In the genomic region with DNA sequence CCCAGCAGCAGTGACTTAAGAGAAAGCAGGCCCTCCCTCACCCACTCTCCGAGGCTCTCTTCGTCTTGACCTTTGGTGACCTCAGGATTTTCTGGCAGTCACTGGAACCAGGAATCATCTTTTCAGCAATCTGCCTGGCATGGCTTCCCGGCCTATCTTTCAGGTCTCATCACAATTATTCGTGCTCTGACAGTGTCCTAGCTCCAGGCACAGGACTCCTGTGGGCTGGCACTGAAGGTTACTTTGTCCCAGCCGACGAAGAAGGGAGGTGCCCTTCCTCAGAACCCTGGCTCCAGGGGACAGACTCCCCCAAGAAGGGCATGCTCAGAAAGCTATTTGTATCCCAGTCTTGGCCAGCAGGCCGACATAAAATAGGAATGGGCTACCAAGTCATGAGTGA, we compare ENCODE assay signal across 30 mouse cellular contexts. TPM values are rescaled to one million over a fixed set of nuclear protein-coding genes. Genes with fewer than 3 reads are reported as not detected.
A peak's percentile ranks its signal among the peaks of the same experiment; 100 is the strongest.
DNase-seq lines count a peak whose midpoint lies in the region; ATAC-seq and TF ChIP-seq lines count a peak whose summit lies in the region.
"Had no signal": no experiment of that assay in that cellular context is flagged by ENCODE, and none has a peak within 500 bp of the region (broad histone marks: within the 10 kb centered on the region; RNA-seq: fewer than 3 reads in every experiment).

No protein-coding gene starts in this region.

- TF ChIP-seq POLR2A in cerebellum, adult 2 months (IDR thresholded peaks at IDR 0.05; ENCODE audit: borderline replicate concordance, insufficient read depth, low read length), result no peak
- TF ChIP-seq POLR2A in cortical plate, adult 2 months (IDR thresholded peaks at IDR 0.05; ENCODE audit: extremely low read depth, insufficient read depth, low read length), result no peak

- no peak for TF ChIP-seq CTCF in cerebellum, adult 2 months (IDR thresholded peaks at IDR 0.05; ENCODE audit: borderline replicate concordance, insufficient read depth, low read depth, low read length)
- no peak for TF ChIP-seq CTCF in forebrain, postnatal 0 days (IDR thresholded peaks at IDR 0.05; ENCODE audit: low read depth)
- TF ChIP-seq CTCF in cortical plate, adult 2 months (IDR thresholded peaks at IDR 0.05; ENCODE audit: extremely low read depth, insufficient read depth, low read length), result no peak

- H3K9ac ChIP-seq in forebrain, embryonic 14.5 days (ENCODE audit: low read length), result no peak overlapping the region
- H3K9ac ChIP-seq in forebrain, postnatal 0 days, result no peak overlapping the region
- H3K9ac ChIP-seq: embryonic facial prominence, embryonic 13.5 days; heart, embryonic 13.5 days; hindbrain, embryonic 12.5 days; limb, embryonic 12.5 days; liver, postnatal 0 days; neural tube, embryonic 13.5 days had no signal

- peak overlapping the region; percentile 54 for H3K4me3 ChIP-seq in cerebellum, adult 2 months (replicated peaks; ENCODE audit: insufficient read depth, low read depth, low read length)
- H3K4me3 ChIP-seq in forebrain, embryonic 14.5 days (ENCODE audit: low read depth, low read length), result no peak overlapping the region
- no peak overlapping the region for H3K4me3 ChIP-seq in forebrain, postnatal 0 days (ENCODE audit: low read depth, low read length)
- 0 out of 2 replicates have a peak overlapping the region, but pooled peaks have one; percentile 88 for H3K4me3 ChIP-seq in cortical plate, adult 2 months (ENCODE audit: insufficient read depth, low read length)
- H3K4me3 ChIP-seq: embryonic facial prominence, embryonic 13.5 days; erythroblast, embryonic 14.5 days; heart, adult 2 months; heart, embryonic 13.5 days; hindbrain, embryonic 12.5 days; limb, embryonic 12.5 days; midbrain, embryonic 10.5 days; myocyte; neural tube, embryonic 13.5 days had no signal

- H3K9me3 ChIP-seq in forebrain, embryonic 14.5 days (replicated peaks; ENCODE audit: control insufficient read depth, low read length), result no peaks in the 10 kb centered on the region
- no peaks in the 10 kb centered on the region for H3K9me3 ChIP-seq in forebrain, postnatal 0 days (ENCODE audit: low read length)
- H3K9me3 ChIP-seq: embryonic facial prominence, embryonic 13.5 days; heart, embryonic 13.5 days; hindbrain, embryonic 12.5 days; limb, embryonic 12.5 days; midbrain, embryonic 10.5 days; neural tube, embryonic 13.5 days had no signal

- H3K4me1 ChIP-seq in cerebellum, adult 2 months (ENCODE audit: control insufficient read depth, insufficient read depth, low read length), result peaks cover 36% of the 10 kb centered on the region
- peaks cover 11% of the 10 kb centered on the region for H3K4me1 ChIP-seq in forebrain, embryonic 14.5 days (ENCODE audit: control insufficient read depth, insufficient read depth, low read length)
- H3K4me1 ChIP-seq in forebrain, postnatal 0 days (ENCODE audit: insufficient read depth), result peaks cover 7% of the 10 kb centered on the region; the same call in 1 of the 2 replicates
- peaks cover 3% of the 10 kb centered on the region; the same call in 1 of the 2 replicates for H3K4me1 ChIP-seq in cortical plate, adult 2 months (ENCODE audit: control insufficient read depth, insufficient read depth, low read length)

- peak overlapping the region; percentile 95 for H3K4me2 ChIP-seq in forebrain, embryonic 14.5 days (ENCODE audit: low read length)
- no peak overlapping the region for H3K4me2 ChIP-seq in forebrain, postnatal 0 days (ENCODE audit: low read depth)
- H3K4me2 ChIP-seq: embryonic facial prominence, embryonic 13.5 days; heart, embryonic 13.5 days; hindbrain, embryonic 12.5 days; limb, embryonic 12.5 days; liver, embryonic 11.5 days; neural tube, embryonic 13.5 days had no signal

- H3K36me3 ChIP-seq in forebrain, embryonic 14.5 days (ENCODE audit: control insufficient read depth, insufficient read depth, low read length), result no peaks in the 10 kb centered on the region
- no peaks in the 10 kb centered on the region for H3K36me3 ChIP-seq in forebrain, postnatal 0 days (ENCODE audit: insufficient read depth)
- H3K36me3 ChIP-seq: embryonic facial prominence, embryonic 13.5 days; heart, embryonic 13.5 days; hindbrain, embryonic 12.5 days; limb, embryonic 12.5 days; midbrain, embryonic 10.5 days; neural tube, embryonic 13.5 days had no signal

- ATAC-seq in forebrain, embryonic 14.5 days, result no peak
- no peak for ATAC-seq in forebrain, postnatal 0 days
- ATAC-seq: inflammation-experienced regulatory T-cells, adult 6 months; liver, postnatal 0 days; lung, postnatal 0 days; midbrain, embryonic 16.5 days had no signal

- no peaks in the 10 kb centered on the region for H3K27me3 ChIP-seq in cerebellum, adult 2 months (ENCODE audit: control insufficient read depth, insufficient read depth, low read length)
- H3K27me3 ChIP-seq in forebrain, embryonic 14.5 days (replicated peaks; ENCODE audit: control insufficient read depth, insufficient read depth, low read length), result no peaks in the 10 kb centered on the region
- H3K27me3 ChIP-seq in forebrain, postnatal 0 days (ENCODE audit: insufficient read depth, low read length), result no peaks in the 10 kb centered on the region

- 10% methylated on average over 7 of the region's 7 CpGs for WGBS in cerebellum, adult 2 months
- 46% methylated on average over 7 of the region's 7 CpGs for WGBS in forebrain, embryonic 14.5 days
- WGBS in forebrain, postnatal 0 days, result 48% methylated on average over 7 of the region's 7 CpGs

- peak overlapping the region; percentile 57 for H3K27ac ChIP-seq in cerebellum, adult 2 months (ENCODE audit: insufficient read depth, low read length)
- no peak overlapping the region for H3K27ac ChIP-seq in forebrain, embryonic 14.5 days (ENCODE audit: low read depth, low read length)
- no peak overlapping the region for H3K27ac ChIP-seq in forebrain, postnatal 0 days (ENCODE audit: low read depth, low read length)
- 0 out of 2 replicates have a peak overlapping the region, but pooled peaks have one; percentile 9 for H3K27ac ChIP-seq in cortical plate, adult 2 months (ENCODE audit: insufficient read depth, low read length)
- H3K27ac ChIP-seq: embryonic facial prominence, embryonic 13.5 days; heart, adult 2 months; heart, embryonic 13.5 days; hindbrain, embryonic 12.5 days; kidney, postnatal 0 days; limb, embryonic 12.5 days; midbrain, embryonic 10.5 days; neural tube, embryonic 13.5 days; stomach, postnatal 0 days had no signal

- DNase-seq in cerebellum, adult 2 months, result peak; percentile 42 to 52
- no peak for DNase-seq in cerebellum, adult 11 months
- no peak for DNase-seq in forebrain, embryonic 14.5 days (ENCODE audit: low spot score)
- no peak for DNase-seq in forebrain, postnatal 0 days
- DNase-seq in retina, embryonic 14.5 days (ENCODE audit: low spot score), result peak; percentile 31
- DNase-seq in frontal cortex, postnatal 36 days (ENCODE audit: low spot score in 2 of 2), result no peak
- DNase-seq in layer of hippocampus, adult 8-10 months (ENCODE audit: low spot score in 2 of 2), result no peak
- DNase-seq: adrenal gland, postnatal 10 days; gastrocnemius, postnatal 14 days; heart, adult 2 months; heart, postnatal 14 days; kidney, adult 18-20 months; liver, postnatal 0 days; right cerebral cortex, adult 18-20 months; thymus, postnatal 14 days had no signal

RNA-seq across cellular contexts. Expression of a gene that starts 4.0 kb away (rescaled TPM):
- polyA plus RNA-seq in cerebellum, adult 2 months (2012; rRNA removed), result 70.8 and 85.1 TPM in 2 replicates
- 11.0 and 11.2 TPM in 2 replicates for polyA plus RNA-seq in forebrain, embryonic 14.5 days (2014; fragmentation: Nextera tagmentation; extraction: Ambion mirVana)
- total RNA-seq in forebrain, postnatal 0 days (2014; rRNA removed), result 28.7 and 28.8 TPM in 2 replicates
- polyA plus RNA-seq in forebrain, postnatal 0 days (2015; fragmentation: Nextera tagmentation; extraction: Ambion mirVana), result 5.7 and 6.2 TPM in 2 replicates
- polyA plus RNA-seq in cortical plate, adult 2 months (2012; rRNA removed), result 47.7 and 53.1 TPM in 2 replicates
- total RNA-seq in layer of hippocampus, adult 8-10 months (2022), result 10 to 100 TPM; 40.5 to 49.8 (median 45.6) TPM
- polyA plus RNA-seq: erythroblast, embryonic 14.5 days had no signal

RNA-seq across cellular contexts. Expression of a gene that starts 57.1 kb away (rescaled TPM):
- 63.4 and 64.5 TPM in 2 replicates for polyA plus RNA-seq in cerebellum, adult 2 months (2012; rRNA removed)
- polyA plus RNA-seq in forebrain, embryonic 14.5 days (2014; fragmentation: Nextera tagmentation; extraction: Ambion mirVana), result 68.1 and 95.4 TPM in 2 replicates
- total RNA-seq in forebrain, postnatal 0 days (2014; rRNA removed), result 45.0 and 53.1 TPM in 2 replicates
- polyA plus RNA-seq in forebrain, postnatal 0 days (2015; fragmentation: Nextera tagmentation; extraction: Ambion mirVana), result 75.2 and 82.4 TPM in 2 replicates
- 61.1 and 82.2 TPM in 2 replicates for polyA plus RNA-seq in cortical plate, adult 2 months (2012; rRNA removed)
- total RNA-seq in layer of hippocampus, adult 8-10 months (2022), result 10 to 100 TPM; 39.2 to 46.5 (median 44.4) TPM

Comparison
In these comparisons a context has a peak if more than half of its experiments do, and no peak if none do; other contexts are left out.
1. DNase-seq: peak in cerebellum, adult 2 months (2 of 2) and retina, embryonic 14.5 days (single experiment); none in cerebellum, adult 11 months (single experiment), forebrain, embryonic 14.5 days (single experiment), forebrain, postnatal 0 days (single experiment), frontal cortex, postnatal 36 days (0 of 2) and layer of hippocampus, adult 8-10 months (0 of 2).
2. H3K27ac ChIP-seq: peak in cerebellum, adult 2 months (single experiment) and cortical plate, adult 2 months (single experiment); none in forebrain, embryonic 14.5 days (single experiment) and forebrain, postnatal 0 days (single experiment).
3. H3K4me3 ChIP-seq: peak in cerebellum, adult 2 months (single experiment) and cortical plate, adult 2 months (single experiment); none in forebrain, embryonic 14.5 days (single experiment) and forebrain, postnatal 0 days (single experiment).